Mouse (Mus musculus): ENCODE measurements around the gene Trpt1. TPM values are rescaled to one million over a fixed set of nuclear protein-coding genes. Genes with fewer than 3 reads are reported as not detected.

Gene Trpt1
- total and polyA plus RNA-seq, 2 experiments from 2014 or later = 28.4 to 32.0 TPM

DNA sequence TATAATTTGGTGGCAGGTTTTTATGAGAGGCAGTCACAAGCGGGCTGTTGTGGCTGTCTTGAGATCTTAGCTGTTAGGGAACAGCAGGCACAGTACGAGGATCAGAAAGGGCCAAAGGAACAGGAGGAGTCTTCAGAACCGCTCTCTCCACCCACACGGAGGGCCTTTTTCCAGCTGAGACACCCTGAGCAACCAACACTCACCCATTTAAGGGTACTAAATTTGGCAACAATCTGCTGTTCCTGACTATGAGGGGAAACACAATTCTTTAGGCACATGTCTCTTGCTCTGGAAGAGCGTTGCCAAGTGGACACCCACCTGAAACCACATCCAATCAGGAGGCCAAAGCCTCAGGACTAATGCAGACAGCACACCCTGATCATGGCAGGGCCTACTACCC lies 33.6 kb downstream of the Trpt1 start:
- 89% methylated on average over 5 of the region's 5 CpGs for WGBS
- H3K27ac ChIP-seq (ENCODE audit: low read depth) = no peak overlapping the region
- DNase-seq (ENCODE audit: low spot score) = no peak

DNA sequence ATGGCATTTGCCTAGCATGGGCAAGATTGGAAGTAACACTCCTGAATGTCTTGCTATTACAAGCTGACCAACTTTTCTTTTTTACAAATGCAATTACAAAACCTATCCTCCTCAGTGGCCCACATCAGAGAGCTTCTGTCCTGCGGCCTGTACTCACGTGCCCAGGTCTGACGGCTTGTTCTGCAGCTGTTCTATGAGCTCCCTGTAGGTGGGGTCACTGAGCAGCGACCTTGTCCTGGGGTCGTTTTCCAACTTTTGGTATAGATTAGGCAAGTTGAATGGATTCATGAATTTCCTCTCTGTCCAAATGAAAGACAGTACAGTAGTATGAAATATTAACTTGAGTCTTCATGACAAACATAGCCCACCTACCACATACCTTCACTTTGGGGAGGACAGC lies 38.1 kb downstream of the Trpt1 start:
- peaks cover 15% of the 10 kb centered on the region for H3K4me1 ChIP-seq (ENCODE audit: control insufficient read depth, insufficient read depth)
- DNase-seq (ENCODE audit: low spot score) (no peak), ATAC-seq (ENCODE audit: insufficient read depth, low read depth) (no peak)
- peaks cover 62% of the 10 kb centered on the region for H3K36me3 ChIP-seq (replicated peaks; ENCODE audit: control insufficient read depth, insufficient read depth, low read length)
- no peak for TF ChIP-seq EP300 (IDR thresholded peaks at IDR 0.05; ENCODE audit: low read depth)
- TF ChIP-seq CTCF (IDR thresholded peaks at IDR 0.05; ENCODE audit: low read depth) = no peak
- no peaks in the 10 kb centered on the region for H3K27me3 ChIP-seq (ENCODE audit: control insufficient read depth, insufficient read depth, low read length)
- H3K4me3 ChIP-seq (ENCODE audit: low read depth, low read length) = no peak overlapping the region
- no peak overlapping the region for H3K4me2 ChIP-seq (ENCODE audit: low read depth, low read length)
- no peaks in the 10 kb centered on the region for H3K9me3 ChIP-seq (replicated peaks; ENCODE audit: control insufficient read depth, low read length)
- H3K27ac ChIP-seq (ENCODE audit: low read depth) = no peak overlapping the region
- 84% methylated on average over 5 of the region's 5 CpGs for WGBS
- no peak overlapping the region for H3K9ac ChIP-seq (replicated peaks; ENCODE audit: low read depth, low read length)

More for the DNA sequence above, 33.6 kb downstream of the Trpt1 start:
- Histone ChIP-seq H3K9me3 (replicated peaks; ENCODE audit: control insufficient read depth, low read length) (no peaks in the 10 kb centered on the region), H3K27me3 (ENCODE audit: control insufficient read depth, insufficient read depth, low read length) (no peaks in the 10 kb centered on the region), H3K4me3 (ENCODE audit: low read depth, low read length) (no peak overlapping the region), H3K9ac (replicated peaks; ENCODE audit: low read depth, low read length) (no peak overlapping the region), H3K4me1 (ENCODE audit: control insufficient read depth, insufficient read depth) (no peaks in the 10 kb centered on the region), H3K36me3 (replicated peaks; ENCODE audit: control insufficient read depth, insufficient read depth, low read length) (peaks cover 95% of the 10 kb centered on the region), H3K4me2 (ENCODE audit: low read depth, low read length) (no peak overlapping the region)
- no peak for ATAC-seq (ENCODE audit: insufficient read depth, low read depth)
- TF ChIP-seq CTCF (IDR thresholded peaks at IDR 0.05; ENCODE audit: low read depth) (no peak), EP300 (IDR thresholded peaks at IDR 0.05; ENCODE audit: low read depth) (no peak)

DNA sequence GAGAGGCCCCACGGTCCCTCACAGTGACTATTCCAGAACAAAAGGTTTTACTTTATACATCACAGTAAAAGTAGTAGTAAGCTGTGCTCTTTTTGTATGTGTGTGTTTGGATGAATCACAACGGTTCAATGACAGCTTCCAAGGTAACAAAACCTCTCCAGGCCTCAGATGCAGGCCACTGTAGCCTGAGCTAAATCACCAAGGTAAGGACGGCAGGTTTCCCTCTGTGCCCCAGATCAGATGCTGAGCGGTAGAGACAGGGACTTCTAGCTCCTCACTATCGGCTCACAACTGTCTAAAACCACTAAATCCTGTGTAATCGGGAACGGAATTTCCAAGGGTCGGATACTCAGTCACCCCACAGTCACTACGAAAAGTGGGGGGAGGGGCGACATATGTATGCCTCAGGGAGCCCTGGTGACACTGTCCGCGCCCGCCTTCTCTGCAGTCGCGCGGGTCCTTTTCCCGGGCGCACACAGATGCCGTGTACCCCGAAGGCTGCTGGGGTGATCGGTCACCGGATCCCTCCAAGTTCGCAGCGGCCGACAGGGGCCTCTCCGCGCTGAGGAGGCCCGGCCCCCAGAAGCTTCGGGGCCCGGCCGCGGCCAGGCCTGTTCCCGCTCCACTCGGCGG lies 43.3 kb downstream of the Trpt1 start:
- DNase-seq (ENCODE audit: low spot score) (peak; percentile 48), ATAC-seq (ENCODE audit: insufficient read depth, low read depth) (peak; percentile 10; the same call in 1 of the 2 replicates)
- H3K4me1 ChIP-seq (ENCODE audit: control insufficient read depth, insufficient read depth) = peaks cover 20% of the 10 kb centered on the region
- H3K27ac ChIP-seq (ENCODE audit: low read depth) = peak overlapping the region; percentile 84
- H3K9ac ChIP-seq (replicated peaks; ENCODE audit: low read depth, low read length) = peak overlapping the region; percentile 84
- WGBS = 1% methylated on average over 35 of the region's 35 CpGs
- TF ChIP-seq CTCF (IDR thresholded peaks at IDR 0.05; ENCODE audit: low read depth) (no peak), EP300 (IDR thresholded peaks at IDR 0.05; ENCODE audit: low read depth) (no peak)
- peak overlapping the region; percentile 79 for H3K4me3 ChIP-seq (ENCODE audit: low read depth, low read length)
- no peaks in the 10 kb centered on the region for H3K27me3 ChIP-seq (ENCODE audit: control insufficient read depth, insufficient read depth, low read length)
- peaks cover 13% of the 10 kb centered on the region for H3K36me3 ChIP-seq (replicated peaks; ENCODE audit: control insufficient read depth, insufficient read depth, low read length)
- peak overlapping the region; percentile 73 for H3K4me2 ChIP-seq (ENCODE audit: low read depth, low read length)
- H3K9me3 ChIP-seq (replicated peaks; ENCODE audit: control insufficient read depth, low read length) = no peaks in the 10 kb centered on the region

DNA sequence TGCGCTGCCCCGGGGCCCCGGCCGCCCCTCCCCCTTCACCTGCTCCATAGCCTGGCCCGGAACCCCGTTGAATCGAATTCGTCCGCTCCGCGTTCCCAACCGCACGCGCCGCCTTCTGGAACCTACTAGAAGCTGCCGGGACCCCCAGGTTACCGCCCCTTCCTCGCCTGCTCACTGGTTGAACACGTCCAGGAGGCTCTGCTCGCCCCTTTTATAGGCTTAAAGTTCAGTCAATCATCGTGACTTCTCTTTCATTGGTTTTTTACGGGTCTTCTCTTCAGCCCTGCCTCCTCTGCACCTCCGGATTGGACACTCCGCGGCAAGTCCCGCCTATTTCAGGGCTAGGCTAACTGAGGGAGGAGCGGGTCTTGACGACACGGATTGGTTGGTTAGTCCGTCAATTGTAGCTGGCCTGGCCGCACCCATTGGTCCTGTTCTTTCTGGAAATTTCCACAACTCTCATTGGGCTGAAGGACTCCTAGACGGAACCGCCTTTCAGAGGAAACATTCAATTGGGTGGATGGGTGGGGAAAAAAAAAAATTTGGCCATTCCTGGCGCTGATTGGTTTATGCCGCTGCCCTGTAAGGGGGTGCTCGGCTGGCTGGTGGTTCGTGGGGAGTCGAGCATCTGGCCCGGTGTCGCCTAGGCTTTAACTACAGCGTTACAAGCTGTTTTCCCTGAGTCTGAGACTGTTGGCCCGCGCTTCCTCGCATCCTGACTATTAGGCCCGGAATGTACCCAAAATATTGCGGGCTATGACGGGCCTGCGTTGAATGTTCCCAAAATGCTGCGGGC lies 44.1 kb downstream of the Trpt1 start, which contains the start of gene Stip1:
Gene Stip1 (minus strand): TSS at position 127 of the 796 bp plus-strand sequence.
- TF ChIP-seq CTCF (IDR thresholded peaks at IDR 0.05; ENCODE audit: low read depth) = peak; percentile 47
- TF ChIP-seq EP300 (IDR thresholded peaks at IDR 0.05; ENCODE audit: low read depth) = peak; percentile 70

DNA sequence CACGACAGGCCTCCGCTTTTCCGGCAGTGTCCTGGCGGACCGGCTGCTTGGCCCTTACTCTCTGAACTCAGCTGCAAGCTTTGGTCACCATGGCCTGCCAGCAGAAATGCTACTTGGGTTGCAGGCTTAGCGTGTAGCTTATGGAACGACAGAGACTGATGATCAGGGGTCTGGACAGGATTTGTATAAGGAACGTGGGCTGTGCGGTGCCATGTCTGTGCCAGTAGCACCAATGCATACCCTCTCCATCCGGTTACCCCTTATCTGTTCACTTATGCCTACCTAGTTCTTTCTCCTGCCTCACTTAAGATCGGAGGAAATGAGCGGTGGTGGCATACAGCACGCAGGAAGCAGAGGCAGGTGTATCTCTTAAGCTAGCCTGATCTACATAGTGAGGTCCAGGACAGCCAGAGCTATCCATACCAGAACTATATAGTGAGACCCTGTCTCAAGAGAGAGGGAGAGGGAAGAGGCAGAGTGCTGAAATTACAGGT lies 44.8 kb downstream of the Trpt1 start:
- Histone ChIP-seq H3K9me3 (replicated peaks; ENCODE audit: control insufficient read depth, low read length) (no peaks in the 10 kb centered on the region), H3K36me3 (replicated peaks; ENCODE audit: control insufficient read depth, insufficient read depth, low read length) (peaks cover under 1% of the 10 kb centered on the region; the same call in 1 of the 2 replicates), H3K27ac (ENCODE audit: low read depth) (peak overlapping the region; percentile 95), H3K4me3 (ENCODE audit: low read depth, low read length) (peak overlapping the region; percentile 62), H3K4me1 (ENCODE audit: control insufficient read depth, insufficient read depth) (peaks cover 20% of the 10 kb centered on the region), H3K27me3 (ENCODE audit: control insufficient read depth, insufficient read depth, low read length) (no peaks in the 10 kb centered on the region), H3K4me2 (ENCODE audit: low read depth, low read length) (peak overlapping the region; percentile 78), H3K9ac (replicated peaks; ENCODE audit: low read depth, low read length) (peak overlapping the region; percentile 65)
- 22% methylated on average over 13 of the region's 13 CpGs for WGBS
- TF ChIP-seq EP300 (IDR thresholded peaks at IDR 0.05; ENCODE audit: low read depth) = no peak
- DNase-seq (ENCODE audit: low spot score) (no peak), ATAC-seq (ENCODE audit: insufficient read depth, low read depth) (no peak)

More for the DNA sequence above, 44.1 kb downstream of the Trpt1 start, which contains the start of gene Stip1:
- WGBS = under 1% methylated on average over 49 of the region's 49 CpGs
- peak within 1 kb of the TSS; percentile 95 for H3K27ac ChIP-seq (ENCODE audit: low read depth)
- DNase-seq (ENCODE audit: low spot score) (peak; percentile 100), ATAC-seq (ENCODE audit: insufficient read depth, low read depth) (peak; percentile 97)
- no peaks in the 10 kb centered on the region for H3K27me3 ChIP-seq (ENCODE audit: control insufficient read depth, insufficient read depth, low read length)
- peak within 1 kb of the TSS; percentile 84 for H3K9ac ChIP-seq (replicated peaks; ENCODE audit: low read depth, low read length)
- no peaks in the 10 kb centered on the region for H3K9me3 ChIP-seq (replicated peaks; ENCODE audit: control insufficient read depth, low read length)
- H3K4me3 ChIP-seq (ENCODE audit: low read depth, low read length) = peak within 1 kb of the TSS; percentile 79
- peaks cover 6% of the 10 kb centered on the region for H3K36me3 ChIP-seq (replicated peaks; ENCODE audit: control insufficient read depth, insufficient read depth, low read length)
- H3K4me2 ChIP-seq (ENCODE audit: low read depth, low read length) = peak within 1 kb of the TSS; percentile 78
- peaks cover 20% of the 10 kb centered on the region for H3K4me1 ChIP-seq (ENCODE audit: control insufficient read depth, insufficient read depth)

Measured in heart, postnatal 0 days (tissue).